ENCODE assay signal across 8 mouse cellular contexts in genomic region chr5:149525055-149525785, GRCm38 (mm10). TPM values are rescaled to one million over a fixed set of nuclear protein-coding genes. Genes with fewer than 3 reads are reported as not detected.
A peak's percentile ranks its signal among the peaks of the same experiment; 100 is the strongest.
DNase-seq lines count a peak whose midpoint lies in the region; ATAC-seq and TF ChIP-seq lines count a peak whose summit lies in the region.

No protein-coding gene starts in this region.

- H3K36me3 ChIP-seq in heart, adult 2 months (ENCODE audit: control insufficient read depth, insufficient read depth, low read length), result no peaks in the 10 kb centered on the region

- TF ChIP-seq CTCF in heart, adult 2 months (IDR thresholded peaks at IDR 0.05), result peak; percentile 16; the same call in 1 of the 2 replicates
- peak; percentile 53 for TF ChIP-seq CTCF in brain, embryonic 14.5 days (IDR thresholded peaks at IDR 0.05; ENCODE audit: borderline replicate concordance, extremely low read depth, insufficient read depth, insufficient read length)

- TF ChIP-seq POLR2A in heart, adult 2 months (IDR thresholded peaks at IDR 0.05; ENCODE audit: insufficient read depth, low read depth, low read length), result no peak
- no peak for TF ChIP-seq POLR2A in brain, embryonic 14.5 days (IDR thresholded peaks at IDR 0.05; ENCODE audit: borderline replicate concordance, extremely low read depth, insufficient read depth, insufficient read length, poor library complexity, severe bottlenecking)

- peaks cover 1% of the 10 kb centered on the region; the same call in 1 of the 2 replicates for H3K27me3 ChIP-seq in heart, adult 2 months (ENCODE audit: control insufficient read depth, insufficient read depth, low read length)

- intact Hi-C loops in heart, adult 2 months (cut with DNase I), result loop anchor here (2.0 to 10.0 kb wide), 2 partner anchors 42 to 710 kb away; no protein-coding TSS in a partner anchor

- no peak for TF ChIP-seq EP300 in heart, adult 2 months (IDR thresholded peaks at IDR 0.05; ENCODE audit: insufficient read depth, low read depth, low read length)

- WGBS in heart, adult 2 months, result 34% methylated on average over 6 of the region's 6 CpGs

- 0 out of 2 replicates have a peak, but pooled peaks have one; percentile 32 for ATAC-seq in megakaryocyte progenitor cell, adult 5-6 weeks (replicated peaks; ENCODE audit: poor library complexity)

- peaks cover 3% of the 10 kb centered on the region; the same call in 1 of the 2 replicates for H3K4me1 ChIP-seq in heart, adult 2 months (ENCODE audit: control insufficient read depth, insufficient read depth, low read length)

- H3K79me2 ChIP-seq in heart, adult 2 months (replicated peaks; ENCODE audit: control insufficient read depth, insufficient read depth, low read length), result no peaks in the 10 kb centered on the region

- H3K27ac ChIP-seq in heart, adult 2 months, result no peak overlapping the region

- H3K9ac ChIP-seq in heart, adult 2 months (ENCODE audit: low read depth, low read length), result no peak overlapping the region

- DNase-seq in heart, adult 2 months, result no peak
- DNase-seq in heart, postnatal 4 days, result no peak
- DNase-seq in 416B (ENCODE audit: low read depth), result peak; percentile 22
- DNase-seq in brain, embryonic 14.5 days (ENCODE audit: low read depth), result peak; percentile 74
- peak; percentile 17 for DNase-seq in thymus, postnatal 25 days
- no peak for DNase-seq in cerebellum, adult 9-11 months
- DNase-seq in cerebellum, adult 8-10 months, result no peak

- H3K4me3 ChIP-seq in heart, adult 2 months, result no peak overlapping the region

RNA-seq across cellular contexts. Expression of gene Wdr95, which starts 3.3 kb away (rescaled TPM):
- total RNA-seq in heart, adult 2 months (2021), result not detected
- polyA plus RNA-seq in heart, adult 2 months (2012; rRNA removed), result 0.06 and 0.29 TPM in 2 replicates
- total RNA-seq in heart, postnatal 4 days (2021), result under 1 TPM in 1 of 2 experiments, not detected in 1; 0.14 TPM
- polyA plus RNA-seq in brain, embryonic 14.5 days (2012; rRNA removed), result 0.37 and 0.42 TPM in 2 replicates
- total RNA-seq in megakaryocyte progenitor cell, adult 5-6 weeks (2015), result not detected in 2 replicates
- total RNA-seq in megakaryocyte progenitor cell, adult 5-6 weeks (2017), result not detected in 2 replicates

Comparison
In these comparisons a context has a peak if more than half of its experiments do, and no peak if none do; other contexts are left out.
1. DNase-seq: peak in 416B (single experiment), brain, embryonic 14.5 days (single experiment) and thymus, postnatal 25 days (single experiment); none in heart, adult 2 months (0 of 2), heart, postnatal 4 days (single experiment), cerebellum, adult 9-11 months (single experiment) and cerebellum, adult 8-10 months (single experiment).